Mouse (Mus musculus) stomach, postnatal 0 days (tissue): ENCODE measurements around the gene Tmem274.
A peak's percentile ranks its signal among the peaks of the same experiment; 100 is the strongest.

Experiments used
- CTCF ChIP-seq: IDR thresholded peaks from 2 replicates; pipeline ENCODE4 v1.5.1; 2016; ENCODE audit warnings: antibody characterized with exemption, low read depth, mild to moderate bottlenecking, moderate library complexity
- EP300 ChIP-seq: optimal IDR thresholded peaks from 2 replicates; pipeline ENCODE3; 2016; ENCODE audit warnings: antibody characterized with exemption

DNA sequence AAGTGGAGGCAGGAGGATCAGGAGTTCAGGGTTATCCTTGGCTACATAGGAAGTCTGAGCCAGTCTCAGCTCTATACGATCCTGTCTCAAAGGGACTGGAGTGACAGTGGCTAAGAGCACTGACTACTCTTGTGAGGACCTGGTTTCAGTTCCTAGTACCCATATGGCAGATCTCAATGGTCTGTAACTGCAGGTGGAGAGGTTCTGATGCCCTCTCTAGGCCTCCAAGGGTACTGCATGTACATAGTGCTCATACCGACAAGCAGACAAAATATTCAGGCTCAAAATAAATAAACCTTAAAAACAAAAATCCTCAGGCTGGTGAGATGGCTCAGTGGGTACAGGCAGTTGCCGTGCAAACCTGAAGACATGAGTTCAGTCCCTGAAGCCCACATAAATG, 14.0 kb downstream of the Tmem274 start:
- no peak for TF ChIP-seq EP300
- peak; percentile 41 for TF ChIP-seq CTCF
